In genomic region chr4:98228193-98228592, GRCm38 (mm10) we compare ENCODE assay signal across 15 mouse cellular contexts.
"Had no signal": no experiment of that assay in that cellular context is flagged by ENCODE, and none has a peak within 500 bp of the region (broad histone marks: within the 10 kb centered on the region; RNA-seq: fewer than 3 reads in every experiment).

No protein-coding gene starts in this region.

- H3K4me2 ChIP-seq: neural tube, embryonic 15.5 days; stomach, embryonic 15.5 days had no signal

- H3K36me3 ChIP-seq: neural tube, embryonic 15.5 days; stomach, embryonic 15.5 days had no signal

- H3K27me3 ChIP-seq: neural tube, embryonic 15.5 days; stomach, embryonic 15.5 days had no signal

- H3K9me3 ChIP-seq: neural tube, embryonic 15.5 days; stomach, embryonic 15.5 days had no signal

- H3K4me1 ChIP-seq: stomach, embryonic 15.5 days had no signal

- DNase-seq: retina, postnatal 1 day; right cerebral cortex, adult 18-20 months; right cerebral cortex, postnatal 14 days; right cerebral cortex, postnatal 25 days; right cerebral cortex, postnatal 4 days; spleen, adult 18-20 months; thymus, adult 18-20 months; thymus, adult 2 months; thymus, postnatal 14 days; thymus, postnatal 25 days; thymus, postnatal 36 days; thymus, postnatal 4 days had no signal

- H3K4me3 ChIP-seq: neural tube, embryonic 15.5 days; stomach, embryonic 15.5 days had no signal

- H3K9ac ChIP-seq: neural tube, embryonic 15.5 days; stomach, embryonic 15.5 days had no signal

- H3K27ac ChIP-seq: neural tube, embryonic 15.5 days; stomach, embryonic 15.5 days; stomach, postnatal 0 days had no signal
